Mouse (Mus musculus) gastrocnemius, adult 8-10 months (tissue): ENCODE data around the gene Tanc1. TPM values are rescaled to one million over a fixed set of nuclear protein-coding genes. Genes with fewer than 3 reads are reported as not detected.

ENCODE experiments used
- DNase-seq, 2 experiments: peaks; one replicate each; pipeline ENCODE4 v3.0.0; 2022; ENCODE audit warnings: low spot score in 2 of 2
- total RNA-seq, 4 experiments: library from RNA; stranded (reverse); gene quantifications; 2 replicates each; pipeline ENCODE4 v1.2.4; 2022

Gene Tanc1
- total RNA-seq, 4 experiments from 2014 or later: 4.4 to 10.5 (median 6.5) TPM

GRCm38 (mm10) chr2:59648444-59648843 lies 36.6 kb downstream of the Tanc1 start:
- no peak for DNase-seq

DNA sequence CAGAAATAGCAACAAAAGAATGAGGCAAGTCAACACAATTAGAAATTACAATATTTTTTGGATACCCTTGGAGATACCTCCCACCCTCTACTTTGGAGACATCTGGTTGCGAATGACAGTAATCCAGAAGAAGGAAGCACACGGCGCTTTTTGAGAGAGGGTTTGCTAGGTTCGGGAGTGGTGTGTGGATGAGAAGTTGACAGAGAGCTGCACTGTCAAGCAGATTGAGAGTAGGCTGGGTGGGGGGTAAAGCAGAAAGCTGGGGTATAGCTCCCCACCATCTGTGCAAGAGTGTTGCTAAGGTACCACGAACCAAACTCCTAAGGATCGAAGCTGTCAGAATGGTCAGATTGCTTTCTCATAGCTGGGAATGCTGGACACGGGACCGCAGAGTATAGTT lies 40.0 kb downstream of the Tanc1 start:
- DNase-seq: no peak

- DNase-seq: no peak
Observed at GRCm38 (mm10) chr2:59652702-59653101, 40.9 kb downstream of the Tanc1 start.

GRCm38 (mm10) chr2:59653306-59654165 lies 41.7 kb downstream of the Tanc1 start:
- DNase-seq: no peak

DNA sequence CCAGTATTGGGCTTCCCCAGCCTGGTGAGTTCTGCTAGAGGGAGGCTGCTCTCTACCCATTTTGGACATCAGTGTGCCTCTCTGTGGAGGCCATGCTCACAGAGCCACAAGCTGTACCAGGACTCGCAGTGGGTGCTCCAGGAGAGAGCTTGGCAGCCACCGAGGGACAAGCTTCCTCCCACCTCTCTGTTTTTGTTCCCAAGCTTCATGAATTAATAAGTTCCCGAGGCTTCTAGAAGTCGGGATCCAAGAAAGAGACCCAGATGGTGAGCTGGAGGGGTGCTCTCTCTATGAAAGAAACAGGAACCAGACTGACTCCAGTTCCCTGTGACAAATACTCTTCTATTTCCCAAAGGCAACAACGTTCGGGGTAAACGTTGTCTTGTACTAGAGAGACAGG lies 43.6 kb downstream of the Tanc1 start:
- no peak for DNase-seq

- DNase-seq: no peak
Observed at GRCm38 (mm10) chr2:59656680-59657079, 44.8 kb downstream of the Tanc1 start.

GRCm38 (mm10) chr2:59659686-59660085 lies 47.8 kb downstream of the Tanc1 start:
- no peak for DNase-seq

DNA sequence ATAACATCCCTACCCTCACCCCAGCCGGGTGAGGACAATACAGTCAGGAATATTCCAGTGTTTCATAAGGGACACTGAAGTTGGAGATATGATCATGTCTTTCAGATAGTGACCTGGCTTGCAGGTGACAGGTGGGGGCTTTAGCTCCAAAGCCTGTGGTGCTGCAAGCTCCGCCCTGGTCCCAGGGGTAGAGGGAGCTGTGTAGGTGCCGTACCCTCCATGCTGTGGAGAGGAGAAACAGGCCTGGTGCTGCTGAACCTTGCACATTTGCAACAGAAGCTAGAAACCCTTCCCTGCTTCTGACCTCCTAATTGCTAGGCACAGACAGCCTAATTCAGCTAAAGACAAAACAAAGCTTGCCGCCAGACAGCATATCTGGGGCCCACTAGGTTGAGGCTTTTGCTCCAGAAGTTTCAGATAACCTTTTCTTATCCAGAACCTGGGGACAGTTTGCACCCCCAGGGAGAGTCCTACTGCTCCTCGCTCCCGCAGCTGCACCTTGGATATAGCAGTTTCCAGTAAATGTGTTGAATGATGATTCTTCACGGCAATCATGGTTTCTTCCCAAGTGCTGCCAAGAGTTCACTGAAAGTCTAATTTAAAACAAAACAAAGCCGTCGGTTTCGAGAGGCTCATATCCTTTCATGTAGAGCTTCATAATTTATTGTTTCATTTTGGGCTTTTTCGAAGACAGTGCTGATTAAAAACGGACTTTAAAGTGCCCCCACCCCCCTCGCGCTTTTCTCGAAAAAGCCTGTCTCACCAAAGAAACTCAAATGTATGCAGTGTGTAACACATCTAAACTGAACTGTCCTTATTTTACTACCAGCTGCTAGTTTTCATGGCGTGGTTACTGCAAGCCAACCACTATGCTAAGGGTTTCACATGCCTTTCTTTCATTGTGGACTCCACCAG lies 49.3 kb downstream of the Tanc1 start:
- DNase-seq: no peak

DNA sequence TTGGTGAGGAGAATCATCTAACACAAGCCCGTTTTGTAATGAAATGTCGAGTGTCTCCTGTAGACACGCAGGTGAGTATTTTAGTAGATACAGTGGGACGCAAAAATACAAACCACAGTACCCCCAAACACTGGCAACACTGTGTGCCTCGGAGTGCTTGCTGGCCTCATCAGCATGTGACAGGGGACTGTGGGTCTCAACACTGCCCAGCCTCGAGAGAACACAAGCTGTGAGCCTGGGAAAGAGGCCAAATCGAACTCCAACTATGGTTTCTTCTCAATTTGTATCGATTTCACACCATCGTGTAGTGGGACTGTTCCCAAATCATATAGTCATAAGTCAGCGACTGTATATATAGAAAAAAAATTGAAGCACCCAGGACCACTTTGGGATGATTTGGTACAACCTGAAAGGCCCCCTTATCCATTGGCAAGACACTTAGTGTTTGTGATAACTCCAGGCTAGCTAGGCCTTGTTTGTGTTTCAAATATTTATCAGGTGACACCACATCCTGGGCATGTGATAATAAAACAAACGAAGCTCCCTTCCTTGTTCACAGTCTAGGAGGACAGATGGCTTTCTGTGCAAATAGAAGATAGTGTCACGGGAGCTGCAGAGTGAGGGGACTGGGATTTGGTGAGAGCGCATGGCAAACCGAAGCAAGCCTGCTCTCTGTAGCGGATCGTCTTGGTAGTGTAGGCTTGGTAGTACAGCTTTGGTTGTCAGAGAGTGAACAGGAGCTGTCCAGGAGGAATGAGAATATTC lies 53.1 kb downstream of the Tanc1 start:
- no peak for DNase-seq

- DNase-seq: no peak
Observed at GRCm38 (mm10) chr2:59666533-59666932, 54.7 kb downstream of the Tanc1 start.

GRCm38 (mm10) chr2:59670087-59671060 lies 58.5 kb downstream of the Tanc1 start:
- peak; percentile 64 to 66 for DNase-seq

DNA sequence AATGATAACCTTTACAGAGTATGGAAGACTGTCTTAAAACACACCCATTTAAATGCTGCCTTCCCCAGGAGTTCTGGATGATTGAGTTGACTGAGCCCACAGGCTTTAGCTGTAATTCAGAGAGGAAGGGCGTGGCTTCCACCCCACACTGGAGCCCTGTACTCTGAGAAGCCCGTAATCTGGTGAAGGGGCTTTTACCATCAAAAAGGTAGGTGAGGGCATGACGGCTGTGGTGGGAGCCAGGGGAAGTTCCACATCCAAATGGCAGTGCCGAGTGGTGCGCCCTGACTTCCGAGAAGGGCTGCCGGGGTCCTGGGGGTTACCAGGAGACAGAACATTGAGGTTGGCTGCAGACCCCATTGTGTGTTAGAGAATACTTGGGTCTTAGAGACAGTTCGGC lies 59.8 kb downstream of the Tanc1 start:
- no peak for DNase-seq

GRCm38 (mm10) chr2:59672086-59672485 lies 60.2 kb downstream of the Tanc1 start:
- no peak for DNase-seq

- DNase-seq: no peak
Observed at GRCm38 (mm10) chr2:59672686-59673085, 60.8 kb downstream of the Tanc1 start.

DNA sequence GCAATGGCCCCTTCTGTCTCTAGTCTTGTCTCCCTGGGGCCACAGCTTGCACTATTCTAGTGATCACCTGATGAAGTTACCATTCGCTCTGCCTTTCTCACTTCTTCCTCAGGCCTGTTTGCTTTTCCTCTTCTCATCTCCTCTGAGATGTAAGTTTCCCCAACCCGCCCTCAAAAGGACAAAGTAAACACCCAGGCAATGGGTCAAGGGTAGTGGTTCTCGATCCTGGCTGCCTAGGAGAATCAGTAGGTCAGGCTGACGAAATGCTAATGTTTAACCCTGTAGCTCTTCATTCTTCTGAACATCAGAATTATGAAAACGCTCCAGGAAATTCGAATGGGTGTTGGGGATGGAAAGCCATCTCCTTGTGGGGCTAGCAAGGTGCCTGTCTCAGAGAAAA lies 61.5 kb downstream of the Tanc1 start:
- no peak for DNase-seq

- no peak for DNase-seq
Observed at GRCm38 (mm10) chr2:59673877-59674276, 62.0 kb downstream of the Tanc1 start.

DNA sequence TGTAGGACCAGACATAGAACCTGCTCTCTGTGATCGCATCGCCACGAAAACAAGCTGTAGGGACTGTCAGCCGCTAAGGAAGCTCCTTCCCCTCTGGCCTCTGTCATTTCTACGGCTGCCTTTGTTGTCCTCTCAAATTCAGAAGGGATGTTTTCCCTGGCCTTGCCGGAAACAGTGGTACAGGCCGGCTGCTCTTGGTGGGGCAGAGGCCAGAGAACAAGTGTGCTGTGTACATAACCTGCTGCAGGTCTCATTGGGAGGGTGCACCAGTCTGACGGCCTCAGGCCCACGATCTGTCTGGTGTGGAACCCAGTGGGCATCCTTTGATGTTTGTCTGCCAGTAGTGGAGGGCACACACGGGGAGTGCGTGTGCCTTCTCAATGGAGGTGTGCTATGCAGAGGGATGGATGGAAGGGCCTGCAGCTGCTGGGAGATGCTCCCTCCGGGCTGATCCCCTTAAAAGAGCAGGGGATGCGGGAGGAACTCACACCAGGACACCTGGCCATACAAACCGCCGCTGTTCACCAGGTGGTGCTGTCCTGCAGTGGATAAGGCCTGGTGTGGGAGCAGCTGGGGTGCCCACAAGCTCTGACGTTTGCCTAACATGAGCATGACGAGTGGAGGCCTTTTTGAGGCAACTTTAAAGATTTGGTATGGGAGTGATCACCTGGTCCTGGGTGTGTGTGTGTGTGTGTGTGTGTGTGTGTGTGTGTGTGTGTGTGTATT lies 63.6 kb downstream of the Tanc1 start:
- DNase-seq: no peak

DNA sequence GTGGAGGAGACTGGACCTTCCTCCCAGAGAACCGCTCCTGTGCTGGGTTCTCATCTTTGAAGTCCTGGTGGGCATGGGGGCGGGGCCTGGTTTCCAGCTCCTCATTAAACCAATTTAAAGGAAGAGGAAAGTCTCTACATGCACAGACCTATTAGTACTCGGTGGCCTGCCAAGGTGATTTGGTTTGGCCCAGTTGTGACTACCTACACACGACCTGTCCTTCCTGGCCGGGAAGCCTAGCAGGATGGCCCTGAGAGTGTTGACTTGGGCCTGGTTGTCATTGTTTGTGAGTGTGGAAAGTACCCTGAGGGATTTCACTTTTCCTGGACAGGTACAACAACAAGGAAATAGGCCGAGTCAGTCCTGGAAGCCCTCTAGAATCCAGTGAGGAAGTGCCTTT lies 64.2 kb downstream of the Tanc1 start:
- DNase-seq: no peak

DNA sequence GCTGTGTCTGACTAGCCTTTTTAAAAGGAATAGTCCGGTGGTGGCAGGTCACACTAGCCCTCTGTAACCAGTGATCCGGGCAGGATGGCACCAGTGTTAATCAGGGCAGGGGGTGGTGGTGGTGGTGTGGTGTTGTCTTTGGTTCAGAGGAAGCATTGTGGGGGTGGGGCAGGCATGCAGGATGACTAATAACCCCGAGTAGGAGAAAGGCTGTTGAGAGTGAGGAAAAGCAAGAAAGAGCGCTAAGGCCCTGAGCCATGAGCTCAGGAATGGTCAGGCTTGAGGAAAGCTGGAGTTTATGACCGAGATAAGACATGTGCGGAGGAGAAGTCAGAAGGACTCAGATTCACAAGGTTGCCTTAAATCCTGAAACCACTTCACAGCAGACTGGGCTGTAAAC lies 64.6 kb downstream of the Tanc1 start:
- DNase-seq: no peak
